Mouse (Mus musculus): ENCODE measurements around the gene Map3k10.

DNA sequence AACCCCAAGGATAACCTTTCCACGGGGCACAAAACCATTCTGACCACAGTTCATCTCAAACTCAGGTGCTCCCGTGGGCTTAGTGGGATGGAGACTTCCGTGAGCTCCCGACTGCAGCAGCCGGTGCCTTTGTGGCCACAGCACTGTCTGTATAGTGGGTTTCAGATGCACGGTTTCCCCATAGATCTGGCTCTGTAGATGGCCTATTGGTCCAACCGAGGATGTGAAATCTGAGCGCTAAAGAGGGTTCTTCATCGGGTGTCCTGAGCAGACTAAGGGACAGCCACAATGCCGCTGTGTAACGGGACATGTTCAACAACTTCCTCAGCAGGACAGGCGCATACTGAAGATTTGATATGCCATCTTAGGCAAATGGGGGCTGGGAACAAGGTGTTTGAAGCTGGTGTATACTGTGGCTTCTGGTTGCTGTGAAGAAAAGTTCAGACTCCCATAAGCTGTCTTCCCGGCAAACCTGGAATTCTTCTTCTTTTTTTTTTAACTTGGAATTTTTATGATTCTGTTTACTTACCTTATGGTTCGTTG, 13.9 kb upstream of the Map3k10 start:
- TF ChIP-seq FLI1 (IDR thresholded peaks at IDR 0.05; ENCODE audit: low read length) (no peak), GATA1 (IDR thresholded peaks at IDR 0.05; ENCODE audit: borderline replicate concordance, low read length) (no peak)

Data from megakaryocyte, embryonic 14.5 days (primary cell).